Mouse (Mus musculus) midbrain, embryonic 11.5 days (tissue): ENCODE data around the gene Rnf123. TPM values are rescaled to one million over a fixed set of nuclear protein-coding genes. Genes with fewer than 3 reads are reported as not detected.

Experiments used
- ATAC-seq: fragments of 200-750 bp; cut with Nextera tagmentation; 2 replicates; pipeline ENCODE4 v1.8.0; 2017; ENCODE audit warnings: moderate TSS enrichment, moderate library complexity; ENCODE audit not compliant: low FRiP score
- DNase-seq: peaks from one replicate; pipeline ENCODE4 v3.0.0; 2015; ENCODE audit warnings: low spot score; ENCODE audit errors: missing footprints
- H3K27ac ChIP-seq: fragments of 300-500 bp; sonication (generic); 2 replicates; pipeline ENCODE4 v1.5.1; 2014; ENCODE audit warnings: low read depth, low read length
- H3K27me3 ChIP-seq: fragments of 300-500 bp; sonication (generic); 2 replicates; pipeline ENCODE4 v1.6.1; 2014; ENCODE audit warnings: mild to moderate bottlenecking, low read length, moderate library complexity, mixed read lengths; ENCODE audit not compliant: control insufficient read depth, insufficient read depth
- H3K36me3 ChIP-seq: fragments of 300-500 bp; sonication (generic); 2 replicates; pipeline ENCODE4 v1.6.1; 2014; ENCODE audit warnings: mild to moderate bottlenecking, low read length, moderate library complexity, mixed read lengths; ENCODE audit not compliant: control insufficient read depth, insufficient read depth
- H3K4me1 ChIP-seq: fragments of 300-500 bp; sonication (generic); 2 replicates; pipeline ENCODE4 v1.6.1; 2014; ENCODE audit warnings: low read length; ENCODE audit not compliant: control insufficient read depth, insufficient read depth
- H3K4me2 ChIP-seq: fragments of 300-500 bp; sonication (generic); 2 replicates; pipeline ENCODE4 v1.6.1; 2014; ENCODE audit warnings: mild to moderate bottlenecking, moderate library complexity
- H3K4me3 ChIP-seq: fragments of 300-500 bp; sonication (generic); 2 replicates; pipeline ENCODE4 v1.5.1; 2014; ENCODE audit warnings: low read depth, low read length
- H3K9ac ChIP-seq: fragments of 300-500 bp; sonication (generic); 2 replicates; pipeline ENCODE4 v1.6.1; 2014; ENCODE audit warnings: low read length
- H3K9me3 ChIP-seq: fragments of 300-500 bp; sonication (generic); 2 replicates; pipeline ENCODE4 v1.6.1; 2016; ENCODE audit warnings: low read length; ENCODE audit not compliant: control insufficient read depth
- WGBS: fragments of 180-500 bp; shearing (Covaris S2); extraction: QIAGEN DNeasy Blood & Tissue Kit; methylation state at CpG from one replicate; pipeline ENCODE4 v1.1.7; 2014; 5-methylcytosine and 5-hydroxymethylcytosine counted together
- microRNA-seq: library from miRNA; unstranded; fragments of <30 nt; microRNA quantifications from one replicate; pipeline ENCODE4, GENCODE M21; 2017
- polyA plus RNA-seq: library from polyadenylated mRNA; unstranded; fragments of >200 nt; fragmentation: Nextera tagmentation; extraction: Ambion mirVana; gene quantifications from 2 replicates; pipeline ENCODE4 v1.2.1, GENCODE M21; 2014

Rnf123 gene
- polyA plus RNA-seq, 1 experiment from 2014 or later = 29.2 TPM

GRCm38 (mm10) chr9:108010385-108010784 is 72.8 kb downstream of the Rnf123 start:
- no peaks in the 10 kb centered on the region for H3K9me3 ChIP-seq
- no peak overlapping the region for H3K4me3 ChIP-seq
- no peaks in the 10 kb centered on the region for H3K4me1 ChIP-seq
- peaks cover 4% of the 10 kb centered on the region; the same call in 1 of the 2 replicates for H3K36me3 ChIP-seq
- H3K27ac ChIP-seq = no peak overlapping the region
- ATAC-seq = no peak
- no peaks in the 10 kb centered on the region for H3K27me3 ChIP-seq
- no peak overlapping the region for H3K4me2 ChIP-seq
- H3K9ac ChIP-seq = no peak overlapping the region
- DNase-seq = no peak

GRCm38 (mm10) chr9:108008041-108008440 is 75.1 kb downstream of the Rnf123 start:
- H3K36me3 ChIP-seq = peaks cover 3% of the 10 kb centered on the region; the same call in 1 of the 2 replicates
- whole genome bisulfite sequencing = 91% methylated on average over 5 of the region's 5 CpGs
- DNase-seq (no peak), ATAC-seq (no peak)
- no peak overlapping the region for H3K4me2 ChIP-seq
- no peak overlapping the region for H3K9ac ChIP-seq
- H3K4me3 ChIP-seq = no peak overlapping the region
- no peak overlapping the region for H3K27ac ChIP-seq
- peaks cover 9% of the 10 kb centered on the region for H3K4me1 ChIP-seq
- no peaks in the 10 kb centered on the region for H3K27me3 ChIP-seq
- H3K9me3 ChIP-seq = no peaks in the 10 kb centered on the region

- peak overlapping the region; percentile 81 for H3K4me2 ChIP-seq
- WGBS = 25% methylated on average over 8 of the region's 8 CpGs
- peak overlapping the region; percentile 93 for H3K9ac ChIP-seq
- peak overlapping the region; percentile 75 for H3K4me3 ChIP-seq
- H3K4me1 ChIP-seq = peaks cover 9% of the 10 kb centered on the region
- no peaks in the 10 kb centered on the region for H3K9me3 ChIP-seq
- H3K27ac ChIP-seq = no peak overlapping the region
- ATAC-seq (no peak), DNase-seq (no peak)
- no peaks in the 10 kb centered on the region for H3K27me3 ChIP-seq
- no peaks in the 10 kb centered on the region for H3K36me3 ChIP-seq
These were observed 79.6 kb downstream of the Rnf123 start for GRCm38 (mm10) chr9:108003531-108003890.

GRCm38 (mm10) chr9:108002778-108003530 is 80.2 kb downstream of the Rnf123 start:
- ATAC-seq = no peak
- 1% methylated on average over 50 of the region's 50 CpGs for WGBS
- Histone ChIP-seq H3K4me3 (peak overlapping the region; percentile 75), H3K4me1 (peaks cover 9% of the 10 kb centered on the region), H3K27ac (peak overlapping the region; percentile 73), H3K9ac (peak overlapping the region; percentile 93), H3K27me3 (no peaks in the 10 kb centered on the region), H3K4me2 (peak overlapping the region; percentile 81), H3K9me3 (no peaks in the 10 kb centered on the region), H3K36me3 (no peaks in the 10 kb centered on the region)
- peak; percentile 95 for DNase-seq

- Histone ChIP-seq H3K27ac (peak within 1 kb of the TSS; percentile 73), H3K4me1 (peaks cover 9% of the 10 kb centered on the region), H3K4me3 (peak within 1 kb of the TSS; percentile 75), H3K27me3 (no peaks in the 10 kb centered on the region), H3K9ac (peak within 1 kb of the TSS; percentile 93), H3K36me3 (no peaks in the 10 kb centered on the region), H3K9me3 (no peaks in the 10 kb centered on the region), H3K4me2 (peak within 1 kb of the TSS; percentile 81)
- under 1% methylated on average over 49 of the region's 51 CpGs for WGBS
- ATAC-seq = peak; percentile 100
- peak; percentile 100 for DNase-seq
These were observed 81.0 kb downstream of the Rnf123 start, which contains the start of gene Ip6k1 for GRCm38 (mm10) chr9:108001922-108002770. Gene Ip6k1 (plus strand): TSS chr9:108002501.

Small RNA genes lying within 50 kb of the gene (microRNA-seq; reads per million reads assigned to microRNA genes)
- not detected for gene Gm47303
- gene Mir7088 = not detected

Other genes starting within 250 kb of the Rnf123 start
- 104 and 114 TPM in 2 replicates for gene Rbm6, start 210.1 kb downstream of the Rnf123 start, polyA plus RNA-seq
- 14.8 and 16.8 TPM in 2 replicates for gene Mon1a, start 195.2 kb downstream of the Rnf123 start, polyA plus RNA-seq
- 0.60 and 0.80 TPM in 2 replicates for gene Mst1r, start 176.5 kb downstream of the Rnf123 start, polyA plus RNA-seq
- gene Actl11, start 154.9 kb downstream of the Rnf123 start, polyA plus RNA-seq = not detected in 2 replicates
- gene Camkv, start 147.7 kb downstream of the Rnf123 start, polyA plus RNA-seq = 6.3 and 6.7 TPM in 2 replicates
- gene Traip, start 133.2 kb downstream of the Rnf123 start, polyA plus RNA-seq = 27.7 and 37.2 TPM in 2 replicates
- gene Uba7, start 107.8 kb downstream of the Rnf123 start, polyA plus RNA-seq = 5.5 and 7.5 TPM in 2 replicates
- 0.74 and 1.2 TPM in 2 replicates for gene Gm20661, start 100.3 kb downstream of the Rnf123 start, polyA plus RNA-seq
- gene Inka1, start 97.5 kb downstream of the Rnf123 start, polyA plus RNA-seq = 20.7 and 25.3 TPM in 2 replicates
- 2.2 and 3.3 TPM in 2 replicates for gene Cdhr4, start 90.8 kb downstream of the Rnf123 start, polyA plus RNA-seq
- 0.82 TPM in 1 of 2 replicates, not detected in the other for gene Gm20662, start 87.0 kb downstream of the Rnf123 start, polyA plus RNA-seq
- 31.6 and 34.8 TPM in 2 replicates for gene Ip6k1, start 80.8 kb downstream of the Rnf123 start, polyA plus RNA-seq
- gene Gmppb, start 34.1 kb downstream of the Rnf123 start, polyA plus RNA-seq = 18.3 and 19.2 TPM in 2 replicates
- gene Amigo3, start 30.2 kb downstream of the Rnf123 start, polyA plus RNA-seq = 1.5 and 2.0 TPM in 2 replicates
- gene Mst1, start 2.9 kb downstream of the Rnf123 start, polyA plus RNA-seq = 0.47 and 0.78 TPM in 2 replicates
- gene Apeh, start 11.3 kb upstream of the Rnf123 start, polyA plus RNA-seq = 53.0 and 67.3 TPM in 2 replicates
- gene Bsn, start 107.0 kb upstream of the Rnf123 start, polyA plus RNA-seq = 2.4 TPM in 2 replicates
- 48.8 and 55.2 TPM in 2 replicates for gene Dag1, start 180.6 kb upstream of the Rnf123 start, polyA plus RNA-seq
- gene Nicn1, start 207.1 kb upstream of the Rnf123 start, polyA plus RNA-seq = 61.2 and 64.0 TPM in 2 replicates
- 24.2 and 27.1 TPM in 2 replicates for gene Amt, start 213.5 kb upstream of the Rnf123 start, polyA plus RNA-seq
- 278 and 298 TPM in 2 replicates for gene Rhoa, start 222.8 kb upstream of the Rnf123 start, polyA plus RNA-seq
- gene Tcta, start 222.8 kb upstream of the Rnf123 start, polyA plus RNA-seq = 30.8 and 34.6 TPM in 2 replicates